Mouse (Mus musculus): ENCODE measurements around the gene Hgfac. TPM values are rescaled to one million over a fixed set of nuclear protein-coding genes. Genes with fewer than 3 reads are reported as not detected.

Hgfac gene
- polyA plus RNA-seq (2012; rRNA removed), result 9.1 and 11.7 TPM in 2 replicates

- DNase-seq (ENCODE audit: low read depth in 1 of 2, low spot score in 2 of 2), result no peak
- Histone ChIP-seq H3K4me1 (ENCODE audit: control insufficient read depth, insufficient read depth, insufficient read length) (no peaks in the 10 kb centered on the region; the same call in 1 of the 2 replicates), H3K36me3 (ENCODE audit: control insufficient read depth, insufficient read depth, low read length) (no peaks in the 10 kb centered on the region), H3K27ac (ENCODE audit: insufficient read depth, low read length) (no peak within 1 kb of the TSS), H3K27me3 (ENCODE audit: control insufficient read depth, insufficient read depth, low read length) (no peaks in the 10 kb centered on the region), H3K4me3 (ENCODE audit: extremely low read depth, insufficient read depth, insufficient read length) (no peak within 1 kb of the TSS)
- TF ChIP-seq CTCF (IDR thresholded peaks at IDR 0.05; ENCODE audit: extremely low read depth, insufficient read depth, insufficient read length, insufficient replicate concordance) (no peak), POLR2A (IDR thresholded peaks at IDR 0.05; ENCODE audit: low read depth, low read length) (no peak)
- 34% methylated on average over 6 of the region's 6 CpGs for WGBS
Measured at GRCm38 (mm10) chr5:35041268-35041829, at the start of gene Hgfac. Gene Hgfac, plus strand, starts transcription at chr5:35041509.

- no peak overlapping the region for H3K4me3 ChIP-seq (ENCODE audit: extremely low read depth, insufficient read depth, insufficient read length)
- H3K27ac ChIP-seq (ENCODE audit: insufficient read depth, low read length), result no peak overlapping the region
- H3K27me3 ChIP-seq (ENCODE audit: control insufficient read depth, insufficient read depth, low read length), result no peaks in the 10 kb centered on the region
- no peaks in the 10 kb centered on the region for H3K4me1 ChIP-seq (ENCODE audit: control insufficient read depth, insufficient read depth, insufficient read length)
- H3K36me3 ChIP-seq (ENCODE audit: control insufficient read depth, insufficient read depth, low read length), result no peaks in the 10 kb centered on the region
- no peak for DNase-seq (ENCODE audit: low read depth in 1 of 2, low spot score in 2 of 2)
- no peak for TF ChIP-seq CTCF (IDR thresholded peaks at IDR 0.05; ENCODE audit: extremely low read depth, insufficient read depth, insufficient read length, insufficient replicate concordance)
- TF ChIP-seq POLR2A (IDR thresholded peaks at IDR 0.05; ENCODE audit: low read depth, low read length), result no peak
- 48% methylated on average over 3 of the region's 3 CpGs for WGBS
Measured at GRCm38 (mm10) chr5:34998754-34999153, 42.6 kb upstream of the Hgfac start.

GRCm38 (mm10) chr5:34999281-34999680, 42.0 kb upstream of the Hgfac start:
- no peak overlapping the region for H3K27ac ChIP-seq (ENCODE audit: insufficient read depth, low read length)
- no peak for TF ChIP-seq POLR2A (IDR thresholded peaks at IDR 0.05; ENCODE audit: low read depth, low read length)
- TF ChIP-seq CTCF (IDR thresholded peaks at IDR 0.05; ENCODE audit: extremely low read depth, insufficient read depth, insufficient read length, insufficient replicate concordance), result no peak
- no peaks in the 10 kb centered on the region for H3K27me3 ChIP-seq (ENCODE audit: control insufficient read depth, insufficient read depth, low read length)
- no peaks in the 10 kb centered on the region for H3K4me1 ChIP-seq (ENCODE audit: control insufficient read depth, insufficient read depth, insufficient read length)
- H3K4me3 ChIP-seq (ENCODE audit: extremely low read depth, insufficient read depth, insufficient read length), result no peak overlapping the region
- no peaks in the 10 kb centered on the region for H3K36me3 ChIP-seq (ENCODE audit: control insufficient read depth, insufficient read depth, low read length)
- WGBS, result 98% methylated on average over 6 of the region's 6 CpGs
- DNase-seq (ENCODE audit: low read depth in 1 of 2, low spot score in 2 of 2), result no peak

DNA sequence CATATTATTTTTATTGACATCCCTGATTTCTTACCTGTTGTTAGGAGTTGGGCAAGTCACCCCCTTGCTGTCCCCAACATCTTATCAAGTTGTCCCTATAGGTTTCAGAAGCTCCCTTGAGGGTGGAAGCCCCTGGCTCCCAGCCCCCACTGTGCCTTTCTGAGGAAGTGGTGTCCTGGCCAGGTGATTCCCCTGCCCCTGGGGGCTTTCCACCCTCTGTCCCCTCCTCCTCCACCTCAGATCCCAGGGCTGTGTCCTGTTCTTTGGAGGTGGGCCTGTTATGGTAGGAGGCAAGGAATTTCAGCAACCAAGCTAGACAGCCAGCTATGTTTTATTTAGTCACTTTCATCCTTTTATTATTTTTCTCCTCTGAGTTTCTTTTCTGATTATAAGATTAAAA, 41.0 kb upstream of the Hgfac start:
- TF ChIP-seq CTCF (IDR thresholded peaks at IDR 0.05; ENCODE audit: extremely low read depth, insufficient read depth, insufficient read length, insufficient replicate concordance) (no peak), POLR2A (IDR thresholded peaks at IDR 0.05; ENCODE audit: low read depth, low read length) (no peak)
- Histone ChIP-seq H3K36me3 (ENCODE audit: control insufficient read depth, insufficient read depth, low read length) (no peaks in the 10 kb centered on the region), H3K27ac (ENCODE audit: insufficient read depth, low read length) (no peak overlapping the region)

GRCm38 (mm10) chr5:35001144-35001543, 40.2 kb upstream of the Hgfac start:
- Histone ChIP-seq H3K4me1 (ENCODE audit: control insufficient read depth, insufficient read depth, insufficient read length) (no peaks in the 10 kb centered on the region), H3K27ac (ENCODE audit: insufficient read depth, low read length) (no peak overlapping the region), H3K4me3 (ENCODE audit: extremely low read depth, insufficient read depth, insufficient read length) (no peak overlapping the region), H3K27me3 (ENCODE audit: control insufficient read depth, insufficient read depth, low read length) (no peaks in the 10 kb centered on the region), H3K36me3 (ENCODE audit: control insufficient read depth, insufficient read depth, low read length) (no peaks in the 10 kb centered on the region)
- 53% methylated on average over 3 of the region's 3 CpGs for WGBS
- TF ChIP-seq CTCF (IDR thresholded peaks at IDR 0.05; ENCODE audit: extremely low read depth, insufficient read depth, insufficient read length, insufficient replicate concordance) (no peak), POLR2A (IDR thresholded peaks at IDR 0.05; ENCODE audit: low read depth, low read length) (no peak)
- DNase-seq (ENCODE audit: low read depth in 1 of 2, low spot score in 2 of 2), result no peak

More for the DNA sequence above, 41.0 kb upstream of the Hgfac start:
- H3K4me1 ChIP-seq (ENCODE audit: control insufficient read depth, insufficient read depth, insufficient read length), result no peaks in the 10 kb centered on the region
- H3K27me3 ChIP-seq (ENCODE audit: control insufficient read depth, insufficient read depth, low read length), result no peaks in the 10 kb centered on the region
- DNase-seq (ENCODE audit: low read depth in 1 of 2, low spot score in 2 of 2), result peak in 1 of 2 experiments; percentile 6
- no peak overlapping the region for H3K4me3 ChIP-seq (ENCODE audit: extremely low read depth, insufficient read depth, insufficient read length)

- no peak for DNase-seq (ENCODE audit: low read depth in 1 of 2, low spot score in 2 of 2)
- no peaks in the 10 kb centered on the region for H3K27me3 ChIP-seq (ENCODE audit: control insufficient read depth, insufficient read depth, low read length)
- H3K4me1 ChIP-seq (ENCODE audit: control insufficient read depth, insufficient read depth, insufficient read length), result no peaks in the 10 kb centered on the region; the same call in 1 of the 2 replicates
- no peak overlapping the region for H3K4me3 ChIP-seq (ENCODE audit: extremely low read depth, insufficient read depth, insufficient read length)
- 95% methylated on average over 7 of the region's 7 CpGs for WGBS
- TF ChIP-seq POLR2A (IDR thresholded peaks at IDR 0.05; ENCODE audit: low read depth, low read length), result no peak
- TF ChIP-seq CTCF (IDR thresholded peaks at IDR 0.05; ENCODE audit: extremely low read depth, insufficient read depth, insufficient read length, insufficient replicate concordance), result no peak
- H3K36me3 ChIP-seq (ENCODE audit: control insufficient read depth, insufficient read depth, low read length), result no peaks in the 10 kb centered on the region
- H3K27ac ChIP-seq (ENCODE audit: insufficient read depth, low read length), result no peak overlapping the region
Measured at GRCm38 (mm10) chr5:35003611-35004162, 37.6 kb upstream of the Hgfac start.

DNA sequence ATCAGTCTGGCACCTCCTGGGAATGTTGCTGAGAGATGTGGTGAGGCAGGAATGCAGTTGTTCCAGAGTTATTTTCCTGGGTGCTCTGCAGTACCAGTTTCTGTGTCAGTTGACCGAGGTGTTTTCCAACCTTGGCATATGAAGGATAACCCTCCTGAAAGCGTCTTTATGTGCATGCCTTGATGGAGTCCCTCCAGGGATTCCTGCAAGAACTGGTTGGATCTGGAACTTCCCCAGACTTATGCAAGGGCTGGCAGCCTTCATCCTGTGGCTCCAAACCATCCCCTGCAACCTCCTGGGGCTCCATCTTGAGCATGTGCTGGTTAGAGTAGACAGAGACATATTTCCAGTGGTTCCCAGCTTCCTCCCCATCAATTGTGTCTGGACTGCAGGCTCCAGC, 36.5 kb upstream of the Hgfac start:
- Histone ChIP-seq H3K4me3 (ENCODE audit: extremely low read depth, insufficient read depth, insufficient read length) (no peak overlapping the region), H3K27me3 (ENCODE audit: control insufficient read depth, insufficient read depth, low read length) (no peaks in the 10 kb centered on the region), H3K36me3 (ENCODE audit: control insufficient read depth, insufficient read depth, low read length) (no peaks in the 10 kb centered on the region), H3K27ac (ENCODE audit: insufficient read depth, low read length) (no peak overlapping the region), H3K4me1 (ENCODE audit: control insufficient read depth, insufficient read depth, insufficient read length) (no peaks in the 10 kb centered on the region; the same call in 1 of the 2 replicates)
- no peak for DNase-seq (ENCODE audit: low read depth in 1 of 2, low spot score in 2 of 2)
- TF ChIP-seq POLR2A (IDR thresholded peaks at IDR 0.05; ENCODE audit: low read depth, low read length) (no peak), CTCF (IDR thresholded peaks at IDR 0.05; ENCODE audit: extremely low read depth, insufficient read depth, insufficient read length, insufficient replicate concordance) (no peak)
- 96% methylated on average over 2 of the region's 2 CpGs for WGBS

All from spleen, adult 2 months (tissue).